Mouse (Mus musculus): ENCODE measurements around the gene Tor1a.

Tor1a gene

GRCm38 (mm10) chr2:30967352-30968327 lies at the start of gene Tor1a:
Tor1a (minus strand) TSS chr2:30967933.
- DNase-seq (ENCODE audit: low spot score in 2 of 2), result peak; percentile 80 to 89

- no peak for DNase-seq (ENCODE audit: low spot score in 2 of 2)
Measured at GRCm38 (mm10) chr2:31013371-31014120, 45.8 kb upstream of the Tor1a start.

- no peak for DNase-seq (ENCODE audit: low spot score in 2 of 2)
Measured at GRCm38 (mm10) chr2:31007208-31007607, 39.5 kb upstream of the Tor1a start.

- no peak for DNase-seq (ENCODE audit: low spot score in 2 of 2)
Measured at GRCm38 (mm10) chr2:31006434-31006833, 38.7 kb upstream of the Tor1a start.

- DNase-seq (ENCODE audit: low spot score in 2 of 2), result no peak
Measured at GRCm38 (mm10) chr2:31005453-31005852, 37.7 kb upstream of the Tor1a start.

GRCm38 (mm10) chr2:31002857-31003256 lies 35.1 kb upstream of the Tor1a start:
- DNase-seq (ENCODE audit: low spot score in 2 of 2), result no peak

GRCm38 (mm10) chr2:30998443-30999260 lies 30.9 kb upstream of the Tor1a start:
- no peak for DNase-seq (ENCODE audit: low spot score in 2 of 2)

- DNase-seq (ENCODE audit: low spot score in 2 of 2), result no peak
Measured at GRCm38 (mm10) chr2:30995432-30995996, 27.8 kb upstream of the Tor1a start.

- DNase-seq (ENCODE audit: low spot score in 2 of 2), result no peak
Measured at GRCm38 (mm10) chr2:30994853-30995252, 27.1 kb upstream of the Tor1a start.

GRCm38 (mm10) chr2:30990221-30990620 lies 22.5 kb upstream of the Tor1a start:
- no peak for DNase-seq (ENCODE audit: low spot score in 2 of 2)

- DNase-seq (ENCODE audit: low spot score in 2 of 2), result no peak
Measured at GRCm38 (mm10) chr2:30985111-30986020, 17.6 kb upstream of the Tor1a start.

GRCm38 (mm10) chr2:30983024-30983423 lies 15.3 kb upstream of the Tor1a start:
- DNase-seq (ENCODE audit: low spot score in 2 of 2), result no peak

- DNase-seq (ENCODE audit: low spot score in 2 of 2), result peak; percentile 99
Measured at GRCm38 (mm10) chr2:30981790-30982513, 14.2 kb upstream of the Tor1a start, which contains the start of the genes BC005624 and Usp20. BC005624 (minus strand) TSS chr2:30982201. Usp20 (plus strand) TSS chr2:30982279.

- DNase-seq (ENCODE audit: low spot score in 2 of 2), result no peak
Measured at GRCm38 (mm10) chr2:30966826-30967225, 907 bp downstream of the Tor1a start.

- DNase-seq (ENCODE audit: low spot score in 2 of 2), result no peak
Measured at GRCm38 (mm10) chr2:30965627-30966026, 2.1 kb downstream of the Tor1a start.

- DNase-seq (ENCODE audit: low spot score in 2 of 2), result no peak
Measured at GRCm38 (mm10) chr2:30962570-30963254, 5.0 kb downstream of the Tor1a start.

- no peak for DNase-seq (ENCODE audit: low spot score in 2 of 2)
Measured at GRCm38 (mm10) chr2:30959856-30960255, 7.9 kb downstream of the Tor1a start.

- no peak for DNase-seq (ENCODE audit: low spot score in 2 of 2)
Measured at GRCm38 (mm10) chr2:30958726-30959125, 9.0 kb downstream of the Tor1a start.

GRCm38 (mm10) chr2:30957511-30957910 lies 10.2 kb downstream of the Tor1a start:
- DNase-seq (ENCODE audit: low spot score in 2 of 2), result no peak

Data from frontal cortex, postnatal 14 days (tissue).